Mouse (Mus musculus) erythroblast, embryonic 14.5 days (primary cell): ENCODE results near the gene Anks1. TPM values are rescaled to one million over a fixed set of nuclear protein-coding genes. Genes with fewer than 3 reads are reported as not detected.

Experiments
- H3K27me3 ChIP-seq: 2 replicates; pipeline ENCODE4 v1.6.1; 2012; ENCODE audit warnings: inconsistent platforms; ENCODE audit not compliant: control insufficient read depth
- H3K36me3 ChIP-seq: 2 replicates; pipeline ENCODE4 v1.6.1; 2012; ENCODE audit warnings: mild to moderate bottlenecking, inconsistent platforms; ENCODE audit not compliant: control insufficient read depth
- H3K4me1 ChIP-seq: 2 replicates; pipeline ENCODE4 v1.6.1; 2012; ENCODE audit warnings: inconsistent platforms; ENCODE audit not compliant: control insufficient read depth
- H3K4me3 ChIP-seq: replicated peaks from 2 replicates; pipeline ENCODE3; 2012; ENCODE audit warnings: moderate library complexity, mild to moderate bottlenecking, inconsistent platforms
- H3K9me3 ChIP-seq: 2 replicates; pipeline ENCODE4 v1.6.1; 2012; ENCODE audit warnings: low read length, inconsistent platforms, mixed read lengths; ENCODE audit not compliant: control insufficient read depth
- GATA1 ChIP-seq: IDR thresholded peaks from 2 replicates; pipeline ENCODE4 v1.6.1; 2012; ENCODE audit warnings: low read length, inconsistent platforms, mixed read lengths
- TAL1 ChIP-seq: IDR thresholded peaks from 3 replicates; pipeline ENCODE4 v1.6.1; 2012; ENCODE audit warnings: low read length, inconsistent platforms, mixed read lengths
- polyA plus RNA-seq: library from polyadenylated mRNA; stranded (reverse); fragments of >175 nt; gene quantifications from 2 replicates; pipeline ENCODE4 v1.2.3, GENCODE M21; 2012

Anks1 gene
- polyA plus RNA-seq, 1 experiment, result 0.39 TPM

- H3K36me3 ChIP-seq, result peaks cover 88% of the 10 kb centered on the region
- no peaks in the 10 kb centered on the region for H3K27me3 ChIP-seq
- TF ChIP-seq GATA1 (no peak), TAL1 (no peak)
- H3K4me1 ChIP-seq, result no peaks in the 10 kb centered on the region
- no peak overlapping the region for H3K4me3 ChIP-seq
- no peaks in the 10 kb centered on the region for H3K9me3 ChIP-seq
Observed at GRCm38 (mm10) chr17:27886499-27887210, 22.5 kb upstream of the Anks1 start.

GRCm38 (mm10) chr17:27907512-27908205, 1.4 kb upstream of the Anks1 start:
- H3K27me3 ChIP-seq, result peaks cover 3% of the 10 kb centered on the region; the same call in 1 of the 2 replicates
- no peaks in the 10 kb centered on the region for H3K9me3 ChIP-seq
- H3K4me3 ChIP-seq, result peak overlapping the region; percentile 99
- peaks cover 54% of the 10 kb centered on the region for H3K4me1 ChIP-seq
- TF ChIP-seq TAL1 (no peak), GATA1 (no peak)
- peaks cover 22% of the 10 kb centered on the region for H3K36me3 ChIP-seq

GRCm38 (mm10) chr17:27908206-27908887, 759 bp upstream of the Anks1 start:
- no peak for TF ChIP-seq GATA1
- no peak for TF ChIP-seq TAL1
- Histone ChIP-seq H3K36me3 (peaks cover 17% of the 10 kb centered on the region), H3K9me3 (no peaks in the 10 kb centered on the region), H3K4me1 (peaks cover 54% of the 10 kb centered on the region), H3K27me3 (peaks cover 3% of the 10 kb centered on the region; the same call in 1 of the 2 replicates), H3K4me3 (peak overlapping the region; percentile 99)

- Histone ChIP-seq H3K27me3 (peaks cover 3% of the 10 kb centered on the region; the same call in 1 of the 2 replicates), H3K4me1 (peaks cover 54% of the 10 kb centered on the region), H3K9me3 (no peaks in the 10 kb centered on the region), H3K4me3 (peak within 1 kb of the TSS; percentile 99), H3K36me3 (peaks cover 11% of the 10 kb centered on the region)
- TF ChIP-seq TAL1 (no peak), GATA1 (no peak)
Observed at GRCm38 (mm10) chr17:27909622-27910500, 755 bp downstream of the Anks1 start, which contains the start of gene Taf11. Gene Taf11 (minus strand): TSS chr17:27909844.

GRCm38 (mm10) chr17:27911371-27911770, 2.3 kb downstream of the Anks1 start:
- H3K27me3 ChIP-seq, result peaks cover 3% of the 10 kb centered on the region; the same call in 1 of the 2 replicates
- peaks cover 49% of the 10 kb centered on the region for H3K4me1 ChIP-seq
- peaks cover 6% of the 10 kb centered on the region; the same call in 1 of the 2 replicates for H3K36me3 ChIP-seq
- TF ChIP-seq GATA1, result no peak
- H3K9me3 ChIP-seq, result no peaks in the 10 kb centered on the region
- no peak overlapping the region for H3K4me3 ChIP-seq

- TF ChIP-seq TAL1, result no peak
- TF ChIP-seq GATA1, result no peak
- no peak overlapping the region for H3K4me3 ChIP-seq
Observed at GRCm38 (mm10) chr17:27914742-27915141, 5.6 kb downstream of the Anks1 start.

GRCm38 (mm10) chr17:27916366-27916765, 7.3 kb downstream of the Anks1 start:
- TF ChIP-seq GATA1 (no peak), TAL1 (no peak)
- H3K9me3 ChIP-seq, result no peaks in the 10 kb centered on the region
- peaks cover 6% of the 10 kb centered on the region; the same call in 1 of the 2 replicates for H3K36me3 ChIP-seq

More at GRCm38 (mm10) chr17:27914742-27915141, 5.6 kb downstream of the Anks1 start:
- Histone ChIP-seq H3K9me3 (no peaks in the 10 kb centered on the region), H3K36me3 (peaks cover 6% of the 10 kb centered on the region; the same call in 1 of the 2 replicates), H3K4me1 (peaks cover 21% of the 10 kb centered on the region), H3K27me3 (peaks cover 3% of the 10 kb centered on the region; the same call in 1 of the 2 replicates)

GRCm38 (mm10) chr17:27920676-27921075, 11.6 kb downstream of the Anks1 start:
- H3K4me3 ChIP-seq, result no peak overlapping the region
- H3K36me3 ChIP-seq, result no peaks in the 10 kb centered on the region
- no peaks in the 10 kb centered on the region for H3K27me3 ChIP-seq
- H3K9me3 ChIP-seq, result no peaks in the 10 kb centered on the region
- TF ChIP-seq TAL1, result no peak
- TF ChIP-seq GATA1, result no peak
- H3K4me1 ChIP-seq, result peaks cover 5% of the 10 kb centered on the region; the same call in 1 of the 2 replicates

More at GRCm38 (mm10) chr17:27916366-27916765, 7.3 kb downstream of the Anks1 start:
- H3K4me1 ChIP-seq, result peaks cover 9% of the 10 kb centered on the region
- no peak overlapping the region for H3K4me3 ChIP-seq
- H3K27me3 ChIP-seq, result no peaks in the 10 kb centered on the region
